Mouse (Mus musculus): Measurements from ENCODE around the gene Zfp697.

GRCm38 (mm10) chr3:98413733-98414132 lies 31.5 kb downstream of the Zfp697 start:
- TF ChIP-seq EP300 (IDR thresholded peaks at IDR 0.05; ENCODE audit: low read depth) (no peak), CTCF (IDR thresholded peaks at IDR 0.05; ENCODE audit: low read depth) (no peak)

Measured in liver, embryonic 14.5 days (tissue).